Mouse (Mus musculus) lung, embryonic 16.5 days (tissue): ENCODE measurements around the gene Zfp457. TPM values are rescaled to one million over a fixed set of nuclear protein-coding genes. Genes with fewer than 3 reads are reported as not detected.
"Not testable (repeated sequence)": the region's sequence is repeated elsewhere in the genome, so short reads cannot be mapped to it uniquely, and the experiment has no call there.

Experiments used
- ATAC-seq: fragments of 200-750 bp; cut with Nextera tagmentation; 2 replicates; pipeline ENCODE4 v1.8.0; 2017; ENCODE audit warnings: low read depth, mild to moderate bottlenecking, moderate library complexity
- H3K27ac ChIP-seq: fragments of 300-500 bp; sonication (generic); 2 replicates; pipeline ENCODE4 v1.5.1; 2014; ENCODE audit warnings: mild to moderate bottlenecking, control low read depth, low read length
- H3K27me3 ChIP-seq: fragments of 300-500 bp; sonication (generic); 2 replicates; pipeline ENCODE4 v1.6.1; 2014; ENCODE audit warnings: low read depth, low read length, mixed read lengths; ENCODE audit not compliant: control insufficient read depth, insufficient read depth
- H3K36me3 ChIP-seq: fragments of 300-500 bp; sonication (generic); 2 replicates; pipeline ENCODE4 v1.6.1; 2014; ENCODE audit warnings: low read length; ENCODE audit not compliant: control insufficient read depth, insufficient read depth
- H3K4me1 ChIP-seq: fragments of 300-500 bp; sonication (generic); replicated peaks from 2 replicates; pipeline ENCODE4 v1.6.1; 2014; ENCODE audit warnings: low read length, mixed read lengths; ENCODE audit not compliant: control insufficient read depth, insufficient read depth
- H3K4me2 ChIP-seq: fragments of 300-500 bp; sonication (generic); 2 replicates; pipeline ENCODE4 v1.6.1; 2014; ENCODE audit warnings: low read depth, low read length, control low read depth
- H3K4me3 ChIP-seq: fragments of 300-500 bp; sonication (generic); 2 replicates; pipeline ENCODE4 v1.5.1; 2014; ENCODE audit warnings: mild to moderate bottlenecking, low read length, control low read depth
- H3K9ac ChIP-seq: fragments of 300-500 bp; sonication (generic); 2 replicates; pipeline ENCODE4 v1.6.1; 2014; ENCODE audit warnings: low read length, control low read depth
- H3K9me3 ChIP-seq: fragments of 300-500 bp; sonication (generic); 2 replicates; pipeline ENCODE4 v1.6.1; 2016; ENCODE audit warnings: low read length; ENCODE audit not compliant: control insufficient read depth
- WGBS: fragments of 180-500 bp; shearing (Covaris S2); extraction: QIAGEN DNeasy Blood & Tissue Kit; methylation state at CpG from one replicate; pipeline ENCODE4 v1.1.7; 2014; 5-methylcytosine and 5-hydroxymethylcytosine counted together
- polyA plus RNA-seq: library from polyadenylated mRNA; unstranded; fragments of >200 nt; fragmentation: Nextera tagmentation; extraction: Ambion mirVana; gene quantifications from 2 replicates; pipeline ENCODE4 v1.2.1, GENCODE M21; 2015

The Zfp457 gene
- polyA plus RNA-seq = 0.75 and 0.85 TPM in 2 replicates

- peak within 1 kb of the TSS; percentile 73 for H3K9ac ChIP-seq
- ATAC-seq = peak; percentile 99
- no peaks in the 10 kb centered on the region for H3K9me3 ChIP-seq
- H3K4me2 ChIP-seq = peak within 1 kb of the TSS; percentile 76
- 0 out of 2 replicates have a peak within 1 kb of the TSS, but pooled peaks have one; percentile 25 for H3K27ac ChIP-seq
- 0 out of 2 replicates have a peak, but pooled peaks cover 2% of the 10 kb centered on the region for H3K4me1 ChIP-seq
- H3K36me3 ChIP-seq = no peaks in the 10 kb centered on the region
- WGBS = 9% methylated on average over 16 of the region's 16 CpGs
- no peaks in the 10 kb centered on the region for H3K27me3 ChIP-seq
- H3K4me3 ChIP-seq = peak within 1 kb of the TSS; percentile 82
These were observed at the start of gene Zfp457 for GRCm38 (mm10) chr13:67305822-67306672. Gene Zfp457, minus strand, starts transcription at chr13:67306485.

- H3K27me3 ChIP-seq = no peaks in the 10 kb centered on the region
- H3K36me3 ChIP-seq = no peaks in the 10 kb centered on the region
- H3K9ac ChIP-seq = no peak overlapping the region
- no peak overlapping the region for H3K4me3 ChIP-seq
- no peak overlapping the region for H3K4me2 ChIP-seq
- no peak for ATAC-seq
- no peaks in the 10 kb centered on the region for H3K9me3 ChIP-seq
- H3K4me1 ChIP-seq = no peaks in the 10 kb centered on the region
- no peak overlapping the region for H3K27ac ChIP-seq
These were observed 45.6 kb upstream of the Zfp457 start for GRCm38 (mm10) chr13:67351854-67352253.

- Histone ChIP-seq H3K27me3 (no peaks in the 10 kb centered on the region), H3K4me2 (no peak overlapping the region), H3K9ac (no peak overlapping the region), H3K36me3 (0 out of 2 replicates have a peak, but pooled peaks cover 3% of the 10 kb centered on the region), H3K27ac (no peak overlapping the region), H3K4me3 (no peak overlapping the region), H3K9me3 (no peaks in the 10 kb centered on the region), H3K4me1 (no peaks in the 10 kb centered on the region)
- 83% methylated on average over 2 of the region's 2 CpGs for WGBS
- no peak for ATAC-seq
These were observed 37.1 kb upstream of the Zfp457 start for GRCm38 (mm10) chr13:67343422-67343821.

- Histone ChIP-seq H3K27ac (0 out of 2 replicates have a peak overlapping the region, but pooled peaks have one; percentile 44), H3K9me3 (no peaks in the 10 kb centered on the region), H3K4me2 (peak overlapping the region; percentile 78), H3K9ac (peak overlapping the region; percentile 78), H3K27me3 (no peaks in the 10 kb centered on the region), H3K36me3 (no peaks in the 10 kb centered on the region), H3K4me3 (peak overlapping the region; percentile 63), H3K4me1 (peaks cover 7% of the 10 kb centered on the region)
- peak; percentile 19 for ATAC-seq
- 57% methylated on average over 1 of the region's 1 CpGs for WGBS
These were observed 26.6 kb upstream of the Zfp457 start for GRCm38 (mm10) chr13:67332877-67333276.

- Histone ChIP-seq H3K4me2 (peak within 1 kb of the TSS; percentile 78), H3K4me1 (peaks cover 7% of the 10 kb centered on the region), H3K4me3 (peak within 1 kb of the TSS; percentile 63), H3K9me3 (no peaks in the 10 kb centered on the region), H3K36me3 (no peaks in the 10 kb centered on the region), H3K27ac (peak within 1 kb of the TSS; percentile 56), H3K27me3 (no peaks in the 10 kb centered on the region), H3K9ac (peak within 1 kb of the TSS; percentile 78)
- ATAC-seq = peak; percentile 94
- WGBS = 7% methylated on average over 17 of the region's 17 CpGs
These were observed 25.9 kb upstream of the Zfp457 start, which contains the start of gene Zfp595 for GRCm38 (mm10) chr13:67332019-67332724. Gene Zfp595, minus strand, starts transcription at chr13:67332570.

GRCm38 (mm10) chr13:67306718-67307117 lies 433 bp upstream of the Zfp457 start:
- WGBS = 26% methylated on average over 5 of the region's 5 CpGs
- Histone ChIP-seq H3K27me3 (no peaks in the 10 kb centered on the region), H3K9ac (peak overlapping the region; percentile 73), H3K27ac (0 out of 2 replicates have a peak overlapping the region, but pooled peaks have one; percentile 25), H3K36me3 (no peaks in the 10 kb centered on the region), H3K4me2 (peak overlapping the region; percentile 76), H3K4me3 (peak overlapping the region; percentile 82), H3K4me1 (0 out of 2 replicates have a peak, but pooled peaks cover 2% of the 10 kb centered on the region), H3K9me3 (no peaks in the 10 kb centered on the region)
- peak; percentile 56 for ATAC-seq

GRCm38 (mm10) chr13:67278314-67278713 lies 28.0 kb downstream of the Zfp457 start, which contains the start of gene Zfp458:
Gene Zfp458, minus strand, starts transcription at chr13:67278466.
- H3K4me1 ChIP-seq = no peaks in the 10 kb centered on the region
- H3K27ac ChIP-seq = no peak within 1 kb of the TSS
- H3K36me3 ChIP-seq = no peaks in the 10 kb centered on the region
- 40% methylated on average over 7 of the region's 7 CpGs for WGBS
- no peaks in the 10 kb centered on the region for H3K9me3 ChIP-seq
- no peaks in the 10 kb centered on the region for H3K27me3 ChIP-seq
- H3K4me3 ChIP-seq = peak within 1 kb of the TSS; percentile 18; the same call in 1 of the 2 replicates
- H3K9ac ChIP-seq = no peak within 1 kb of the TSS
- peak; percentile 47 for ATAC-seq
- H3K4me2 ChIP-seq = 0 out of 2 replicates have a peak within 1 kb of the TSS, but pooled peaks have one; percentile 25

- H3K27ac ChIP-seq, H3K9me3 ChIP-seq, H3K27me3 ChIP-seq, H3K36me3 ChIP-seq, H3K4me1 ChIP-seq: not testable (repeated sequence)
- 34% methylated on average over 8 of the region's 9 CpGs for WGBS
- Histone ChIP-seq H3K9ac (peak overlapping the region; percentile 83), H3K4me3 (peak overlapping the region; percentile 80), H3K4me2 (peak overlapping the region; percentile 74)
- ATAC-seq = peak; percentile 51
These were observed 36.8 kb downstream of the Zfp457 start for GRCm38 (mm10) chr13:67269383-67270065.
